Mouse (Mus musculus): ENCODE results near the gene Vmn2r48. TPM values are rescaled to one million over a fixed set of nuclear protein-coding genes. Genes with fewer than 3 reads are reported as not detected.

Gene Vmn2r48
- not detected for total RNA-seq (2023)

DNA sequence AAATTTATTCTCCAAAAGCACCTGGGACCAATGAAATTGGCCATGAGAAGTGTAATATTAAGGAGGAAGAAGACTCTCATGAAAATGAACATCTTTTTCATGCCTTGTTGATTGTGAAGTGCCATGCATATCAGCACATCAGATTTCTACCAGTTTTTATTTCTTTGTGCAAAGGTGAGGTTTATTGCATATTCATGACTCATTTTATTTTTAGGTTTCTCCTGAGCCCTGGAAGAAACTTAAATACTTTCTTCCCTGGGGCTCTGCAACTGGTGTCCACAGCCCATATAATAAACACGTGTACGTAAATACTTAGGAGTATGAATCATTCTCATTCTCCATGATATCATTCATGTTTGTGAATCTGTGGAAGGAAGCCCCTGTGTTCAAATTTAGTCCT is at the start of gene Vmn2r48:
Gene Vmn2r48 (minus strand): TSS at position 101 of the 400 bp plus-strand sequence.

DNA sequence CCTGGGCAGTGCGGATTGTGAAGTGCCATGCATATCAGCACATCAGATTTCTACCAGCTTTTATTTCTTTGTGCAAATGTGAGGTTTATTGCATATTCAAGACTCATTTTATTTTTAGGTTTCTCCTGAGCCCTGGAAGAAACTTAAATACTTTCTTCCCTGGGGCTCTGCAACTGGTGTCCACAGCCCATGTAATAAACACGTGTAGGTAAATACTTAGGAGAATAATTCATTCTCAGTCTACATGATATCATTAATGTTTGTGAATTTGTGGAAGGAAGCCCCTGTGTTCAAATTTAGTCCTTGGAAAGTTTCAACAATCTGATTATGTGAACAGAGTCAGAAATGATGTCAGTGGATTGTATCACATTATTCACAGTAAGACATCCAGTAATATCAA is 38.8 kb upstream of the Vmn2r48 start, which contains the start of gene Vmn2r49:
Gene Vmn2r49 (minus strand): TSS at position 101 of the 400 bp plus-strand sequence.

Other genes with a start within 250 kb of the Vmn2r48 start
- not detected for gene Vmn2r46, start 183.0 kb downstream of the Vmn2r48 start, total RNA-seq (2023)
- not detected for gene Vmn2r47, start 112.3 kb downstream of the Vmn2r48 start, total RNA-seq (2023)
- gene Vmn2r49, start 38.7 kb upstream of the Vmn2r48 start, total RNA-seq (2023), result not detected
- gene Vmn2r50, start 99.7 kb upstream of the Vmn2r48 start, total RNA-seq (2023), result not detected
- not detected for gene Vmn2r51, start 152.2 kb upstream of the Vmn2r48 start, total RNA-seq (2023)
- gene Vmn2r52, start 223.0 kb upstream of the Vmn2r48 start, total RNA-seq (2023), result not detected

Measured in neutrophil, adult 83 days (primary cell).